Mouse (Mus musculus) stomach, postnatal 0 days (tissue): ENCODE measurements around the gene Milr1.

Experiments used
- CTCF ChIP-seq: IDR thresholded peaks from 2 replicates; pipeline ENCODE4 v1.5.1; 2016; ENCODE audit warnings: antibody characterized with exemption, low read depth, mild to moderate bottlenecking, moderate library complexity
- EP300 ChIP-seq: optimal IDR thresholded peaks from 2 replicates; pipeline ENCODE3; 2016; ENCODE audit warnings: antibody characterized with exemption

GRCm38 (mm10) chr11:106722831-106723361 is 28.1 kb upstream of the Milr1 start:
- TF ChIP-seq CTCF (no peak), EP300 (no peak)
